Mouse (Mus musculus) urinary bladder, postnatal 4 days (tissue): ENCODE data around the gene Limd1.

Experiments
- DNase-seq, 2 experiments: peaks; one replicate each; pipeline ENCODE4 v3.0.0; 2021 to 2022; ENCODE audit warnings: low spot score in 2 of 2

Limd1 gene

GRCm38 (mm10) chr9:123481136-123481535 is 2.6 kb downstream of the Limd1 start:
- no peak for DNase-seq

- DNase-seq: no peak
Measured at GRCm38 (mm10) chr9:123483598-123483997, 5.1 kb downstream of the Limd1 start.

- no peak for DNase-seq
Measured at GRCm38 (mm10) chr9:123484830-123485229, 6.3 kb downstream of the Limd1 start.

- DNase-seq: no peak
Measured at GRCm38 (mm10) chr9:123485561-123485960, 7.1 kb downstream of the Limd1 start.

DNA sequence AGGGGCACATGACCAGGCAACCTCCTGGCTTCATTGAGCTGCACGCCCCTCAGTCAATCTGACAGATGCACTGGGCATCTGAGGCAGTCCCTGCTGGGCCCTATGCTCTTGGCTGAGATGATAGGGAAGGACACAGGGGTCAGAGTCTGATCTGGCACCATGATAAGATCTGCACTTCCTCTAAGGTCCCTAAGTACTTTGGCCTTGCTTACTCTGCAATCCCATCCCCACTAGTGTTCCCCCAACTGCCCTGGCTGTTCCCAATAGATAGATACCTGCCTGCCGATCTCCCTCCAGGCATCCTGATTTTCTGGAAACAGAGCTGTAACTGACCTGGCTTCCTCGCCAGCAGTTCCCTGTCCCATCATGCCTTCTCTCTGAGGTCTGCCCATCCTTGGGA is 8.1 kb downstream of the Limd1 start:
- no peak for DNase-seq

DNA sequence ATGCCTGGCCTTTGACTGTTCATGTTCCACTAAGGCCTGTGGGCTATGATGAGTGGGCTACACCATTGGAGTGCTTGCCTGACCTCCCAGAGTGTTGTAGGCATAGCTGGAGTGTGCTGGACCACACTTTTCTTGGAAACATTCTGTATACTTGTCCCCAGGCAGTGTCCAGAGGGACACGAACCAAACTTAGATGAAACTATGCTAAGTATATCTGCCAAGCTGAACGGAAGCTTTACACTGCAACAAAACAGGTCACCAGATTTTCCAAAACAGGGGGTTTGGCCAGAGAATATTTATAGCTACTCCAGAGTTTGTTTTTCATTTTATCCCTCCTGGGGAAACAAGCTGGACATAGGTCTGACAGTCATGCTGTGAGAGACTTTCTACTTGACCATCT is 10.6 kb downstream of the Limd1 start:
- no peak for DNase-seq

DNA sequence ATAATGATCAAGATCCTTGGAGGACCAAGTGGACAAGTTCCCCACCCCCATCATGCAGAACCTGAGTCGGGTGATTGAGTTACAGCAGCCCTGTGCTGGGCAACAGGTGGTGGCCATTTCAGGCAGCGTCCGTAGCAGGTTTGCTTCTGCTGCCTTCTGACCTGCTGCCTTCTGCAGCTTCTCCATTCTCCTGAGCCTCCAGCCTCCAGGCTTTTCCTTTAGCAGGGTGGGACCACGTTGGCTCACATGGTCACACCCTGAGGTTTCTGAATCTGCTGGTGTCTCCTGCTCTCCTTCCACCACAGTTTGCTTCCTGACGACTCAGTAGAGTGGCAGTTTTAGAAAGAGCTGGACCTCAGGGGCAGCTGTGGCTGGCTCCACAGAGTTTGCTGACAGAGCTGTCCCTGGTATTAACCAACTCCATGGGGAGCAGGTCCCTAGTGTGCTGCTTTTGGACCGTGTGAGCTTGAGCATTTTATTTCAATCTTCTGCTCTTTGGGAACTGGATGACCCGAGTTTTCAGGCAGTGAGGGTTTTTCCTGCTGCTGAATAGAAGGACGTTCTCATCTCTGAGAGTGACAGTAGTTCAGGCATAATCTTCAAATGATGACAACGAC is 11.3 kb downstream of the Limd1 start:
- DNase-seq: no peak

GRCm38 (mm10) chr9:123490930-123491329 is 12.4 kb downstream of the Limd1 start:
- no peak for DNase-seq

GRCm38 (mm10) chr9:123491917-123492585 is 13.5 kb downstream of the Limd1 start:
- no peak for DNase-seq

- no peak for DNase-seq
Measured at GRCm38 (mm10) chr9:123496665-123497064, 18.2 kb downstream of the Limd1 start.

DNA sequence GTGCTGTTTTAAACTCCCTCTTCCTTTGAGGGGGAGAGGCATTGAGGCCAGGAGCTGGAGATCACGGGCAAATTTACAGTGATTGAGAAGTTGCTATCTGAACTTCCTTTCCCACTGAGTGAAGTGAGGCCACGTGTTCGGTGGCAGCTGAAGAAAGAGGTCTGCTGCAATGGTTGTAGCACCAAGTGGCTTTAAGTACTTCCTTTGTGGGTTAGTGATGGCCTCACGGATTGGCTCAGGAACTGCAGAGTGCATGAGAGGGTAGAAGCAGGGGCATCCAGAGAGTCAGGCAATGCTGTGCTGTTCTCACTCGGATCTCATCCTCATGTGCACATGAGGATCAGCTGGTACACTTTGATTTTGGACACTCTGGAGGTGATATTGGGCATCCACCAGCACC is 19.4 kb downstream of the Limd1 start:
- no peak for DNase-seq

DNA sequence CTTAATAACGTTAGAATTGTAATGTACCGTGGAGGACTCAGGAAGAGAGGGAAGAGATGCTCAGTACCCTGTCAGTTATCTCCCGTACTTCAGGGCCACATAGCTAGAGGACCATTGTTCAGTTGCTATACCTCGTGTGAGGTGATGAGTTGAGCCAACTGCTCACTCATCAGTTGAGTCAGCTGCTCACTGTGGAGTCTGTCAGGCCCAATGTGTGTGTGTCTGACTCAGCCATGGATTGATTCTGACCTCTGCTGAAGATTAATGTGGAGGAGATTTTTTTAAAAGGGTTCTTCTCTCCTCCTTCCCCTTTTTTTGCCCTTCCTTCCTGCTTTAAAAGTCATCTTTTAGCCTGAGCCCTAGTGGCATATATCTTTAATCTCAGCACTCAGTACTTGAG is 22.0 kb downstream of the Limd1 start:
- DNase-seq: no peak

DNA sequence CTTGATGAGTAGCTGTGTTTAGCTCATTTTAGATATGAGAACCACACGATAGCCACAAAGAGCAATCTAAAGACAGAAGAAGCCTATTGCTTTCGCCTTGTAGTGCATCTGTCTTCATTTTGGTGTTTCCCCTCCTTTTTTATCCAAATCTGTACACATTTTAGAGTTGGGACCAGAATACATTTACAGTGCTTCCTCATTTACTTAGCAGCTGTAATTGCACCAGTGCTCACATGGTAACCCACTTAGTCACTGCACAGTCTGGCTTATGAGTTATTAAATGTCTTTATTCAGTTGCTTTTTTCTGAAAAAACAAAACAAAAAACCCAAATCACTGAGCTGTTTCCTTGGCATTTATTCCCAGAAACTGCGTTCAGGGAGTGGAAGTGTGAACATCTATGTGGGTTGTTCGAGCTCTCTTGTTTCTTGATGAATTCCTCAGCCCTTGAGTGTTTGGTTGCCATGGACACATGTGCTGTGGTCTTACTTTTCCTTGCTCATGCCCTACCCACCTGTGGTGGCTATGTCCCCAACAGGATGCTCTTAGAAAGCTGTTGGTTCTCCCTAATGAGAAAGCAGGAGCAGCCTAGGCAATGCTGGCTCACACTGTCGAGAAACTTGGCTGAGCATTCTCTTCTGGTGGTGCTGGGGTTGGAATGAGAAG is 24.8 kb downstream of the Limd1 start:
- DNase-seq: no peak

DNA sequence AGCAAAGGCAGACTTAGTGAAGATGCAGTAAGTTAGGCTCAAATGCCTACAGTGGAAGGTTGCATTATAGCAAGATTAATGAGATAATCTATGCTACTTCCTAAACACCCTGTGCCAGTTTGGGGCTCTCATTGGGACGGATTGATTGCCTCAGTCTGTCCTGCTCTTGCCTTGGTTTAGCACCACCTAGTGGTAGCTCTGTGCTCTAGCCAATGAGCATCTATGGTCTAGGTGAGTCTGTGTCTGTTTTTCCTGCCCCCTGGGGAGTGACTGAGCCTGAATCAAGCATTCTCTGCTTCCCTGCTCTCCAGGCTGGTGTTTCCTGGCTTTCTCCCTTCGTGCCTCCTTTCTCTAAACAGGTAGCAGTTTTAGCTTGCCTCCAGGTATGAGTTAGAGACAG is 25.8 kb downstream of the Limd1 start:
- DNase-seq: no peak

DNA sequence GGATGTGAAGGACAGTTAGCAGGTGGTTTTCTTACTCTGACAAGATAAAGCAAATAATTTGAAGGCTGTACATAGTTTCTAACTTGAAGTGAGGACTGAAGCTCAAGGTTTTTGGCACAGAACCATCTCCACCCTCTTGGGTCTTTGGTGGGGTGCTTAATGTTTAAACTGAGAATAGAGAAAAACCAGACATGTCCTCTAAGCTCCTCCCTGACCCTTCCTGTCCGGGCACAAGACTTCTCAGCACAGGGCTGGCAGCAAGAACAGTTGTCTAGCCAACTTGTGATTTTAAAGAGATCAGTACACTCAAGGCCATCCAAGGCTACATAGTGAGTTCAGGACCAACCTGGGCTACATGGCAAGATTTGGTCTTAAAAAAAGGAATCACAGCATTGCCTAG is 27.1 kb downstream of the Limd1 start:
- DNase-seq: no peak

DNA sequence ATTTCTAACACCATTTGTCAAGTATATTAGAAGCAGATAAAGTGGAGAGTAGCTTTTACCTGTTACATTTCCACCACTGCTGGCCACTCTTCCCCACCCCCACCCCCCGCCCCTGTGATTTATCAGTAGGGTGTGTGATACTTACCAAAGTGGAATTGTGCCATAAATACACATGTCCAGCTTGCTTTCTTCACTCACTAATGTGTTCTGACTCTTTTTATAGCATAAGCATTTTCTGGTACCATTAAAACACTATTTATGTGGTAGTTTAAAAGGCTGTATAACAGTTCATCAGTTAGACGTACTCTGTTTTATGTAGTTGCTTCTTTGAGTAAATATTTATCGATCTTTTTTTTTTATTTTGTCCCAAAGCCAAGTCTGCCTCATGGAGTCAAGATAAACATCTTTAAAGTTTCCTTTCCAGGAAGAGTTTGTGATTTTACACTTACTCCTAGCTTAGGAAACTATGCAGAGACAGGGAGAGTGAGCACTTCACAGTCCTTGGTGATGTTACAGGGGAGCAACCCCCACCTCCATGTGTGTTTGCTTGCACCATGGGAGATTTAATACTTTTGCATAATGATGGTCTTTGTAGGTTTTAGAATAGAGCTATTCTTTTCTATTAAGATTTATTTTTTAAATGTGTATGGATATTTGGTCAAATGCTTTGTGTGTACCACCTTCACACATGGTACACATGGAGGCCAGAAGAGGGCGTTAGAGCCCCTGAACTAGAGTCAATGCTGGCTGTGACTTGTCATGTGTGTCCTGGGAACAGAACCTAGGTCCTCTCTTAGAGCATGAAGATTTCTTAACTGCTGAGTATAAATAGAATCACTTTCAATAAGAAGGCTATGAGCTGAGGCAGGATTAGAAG is 28.0 kb downstream of the Limd1 start:
- no peak for DNase-seq

GRCm38 (mm10) chr9:123507380-123507779 is 28.9 kb downstream of the Limd1 start:
- no peak for DNase-seq

DNA sequence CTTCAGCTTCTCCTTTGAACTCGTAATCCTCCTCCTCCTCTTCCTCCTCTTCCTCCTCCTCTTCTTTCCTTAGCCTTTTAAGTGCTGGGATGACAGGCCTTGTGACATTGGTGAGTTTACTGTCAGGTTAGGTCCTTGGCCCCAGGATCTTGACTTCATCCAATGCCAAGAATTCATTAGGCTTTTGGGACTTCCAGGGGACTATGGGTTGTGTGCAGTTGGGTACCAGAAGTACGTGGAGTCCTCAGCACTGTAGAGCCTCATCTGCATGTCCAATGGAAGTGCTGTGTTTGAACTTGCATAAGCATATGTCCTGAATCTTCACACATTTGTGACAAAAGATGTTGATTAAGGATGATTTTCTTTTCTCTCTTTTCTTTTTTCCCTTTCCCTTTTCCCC is 30.5 kb downstream of the Limd1 start:
- DNase-seq: no peak

GRCm38 (mm10) chr9:123509638-123510604 is 31.4 kb downstream of the Limd1 start:
- no peak for DNase-seq

GRCm38 (mm10) chr9:123510926-123511325 is 32.4 kb downstream of the Limd1 start:
- no peak for DNase-seq

DNA sequence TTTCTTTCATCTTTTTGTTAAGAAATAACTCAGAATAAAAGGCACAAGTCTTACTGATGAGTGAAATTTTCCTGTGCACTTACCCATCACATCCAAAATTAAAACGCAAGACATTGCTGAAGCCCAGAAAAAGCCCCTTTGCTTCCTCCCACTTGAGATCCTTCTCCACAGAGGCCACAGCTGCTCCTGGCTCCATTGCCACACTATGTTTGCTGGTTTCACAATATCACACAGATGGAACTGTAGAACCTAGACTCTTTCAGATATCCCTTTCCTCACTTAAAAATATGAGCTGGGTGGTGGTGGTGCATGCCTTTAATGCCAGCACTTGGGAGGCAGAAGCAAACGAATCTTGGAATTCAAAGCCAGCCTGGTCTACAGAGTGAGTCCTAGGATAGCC is 34.0 kb downstream of the Limd1 start:
- DNase-seq: no peak
